Mouse (Mus musculus) stomach, adult 2 months (tissue): ENCODE data around the gene Rbm20. TPM values are rescaled to one million over a fixed set of nuclear protein-coding genes. Genes with fewer than 3 reads are reported as not detected.

Experiments
- polyA plus RNA-seq: library from polyadenylated mRNA; depleted of rRNA; stranded (reverse); fragments of >200 nt; gene quantifications from 2 replicates; pipeline ENCODE4 v1.2.3, GENCODE M21; 2012; rRNA removed

The Rbm20 gene
- polyA plus RNA-seq, result 0.73 and 1.4 TPM in 2 replicates

DNA sequence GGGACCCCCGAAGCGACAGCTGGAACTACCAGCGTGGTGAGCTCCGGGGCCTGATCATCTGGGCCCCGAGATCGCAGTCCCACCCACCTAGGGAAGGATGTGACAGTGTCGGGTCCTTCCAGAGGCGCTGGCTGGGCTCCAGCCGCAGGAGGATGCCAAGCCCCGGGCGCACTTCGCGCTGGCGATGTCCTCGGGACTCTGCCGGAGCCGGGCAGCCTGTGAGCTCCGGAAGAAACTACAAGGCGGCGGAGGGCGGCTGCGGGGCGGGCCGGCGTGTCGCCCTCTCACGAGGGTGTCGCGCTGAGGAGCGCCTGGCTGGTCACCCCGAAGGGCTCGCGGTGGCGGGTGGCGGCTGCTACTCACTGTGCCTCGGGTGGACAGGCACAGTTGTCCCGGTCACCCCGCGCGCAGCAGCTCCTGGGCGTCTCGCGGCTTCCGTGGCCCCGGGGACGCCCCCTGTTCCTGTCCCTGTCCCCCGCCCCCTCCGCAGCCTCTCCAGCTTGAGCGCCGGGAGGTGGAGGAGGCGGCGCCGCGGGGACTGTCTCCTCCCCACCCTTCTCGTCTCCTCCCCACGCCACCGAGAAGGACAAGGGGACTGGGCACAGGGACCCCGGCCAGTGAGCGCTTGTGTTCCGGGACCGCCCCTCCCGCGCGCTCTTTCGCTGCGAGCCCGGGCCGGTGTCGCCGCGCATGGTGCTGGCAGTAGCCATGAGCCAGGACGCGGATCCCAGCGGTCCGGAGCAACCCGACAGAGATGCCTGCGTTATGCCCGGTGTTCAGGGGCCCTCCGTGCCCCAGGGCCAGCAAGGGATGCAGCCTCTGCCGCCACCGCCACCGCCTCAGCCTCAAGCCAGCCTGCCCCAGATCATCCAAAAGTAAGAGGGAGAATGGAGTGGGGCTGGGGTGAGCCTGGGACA is at the start of gene Rbm20:
Gene Rbm20 (plus strand): TSS at position 589 of the 917 bp plus-strand sequence.

GRCm38 (mm10) chr19:53892061-53892460 is 215.0 kb downstream of the Rbm20 start, which contains the start of gene Pdcd4:
Gene Pdcd4 (plus strand): TSS chr19:53892231.

Other genes starting within 250 kb of the Rbm20 start
- 10.5 and 20.7 TPM in 2 replicates for gene Dusp5, start 148.2 kb upstream of the Rbm20 start, polyA plus RNA-seq
- gene Nutf2-ps1, start 88.2 kb upstream of the Rbm20 start, polyA plus RNA-seq, result 51.2 and 52.2 TPM in 2 replicates
- 0.66 and 1.1 TPM in 2 replicates for gene Smc3, start 76.9 kb upstream of the Rbm20 start, polyA plus RNA-seq
- gene Pdcd4, start 214.9 kb downstream of the Rbm20 start, polyA plus RNA-seq, result 2.2 and 3.2 TPM in 2 replicates